Mouse (Mus musculus): ENCODE results near the gene Hist1h2aa.

DNA sequence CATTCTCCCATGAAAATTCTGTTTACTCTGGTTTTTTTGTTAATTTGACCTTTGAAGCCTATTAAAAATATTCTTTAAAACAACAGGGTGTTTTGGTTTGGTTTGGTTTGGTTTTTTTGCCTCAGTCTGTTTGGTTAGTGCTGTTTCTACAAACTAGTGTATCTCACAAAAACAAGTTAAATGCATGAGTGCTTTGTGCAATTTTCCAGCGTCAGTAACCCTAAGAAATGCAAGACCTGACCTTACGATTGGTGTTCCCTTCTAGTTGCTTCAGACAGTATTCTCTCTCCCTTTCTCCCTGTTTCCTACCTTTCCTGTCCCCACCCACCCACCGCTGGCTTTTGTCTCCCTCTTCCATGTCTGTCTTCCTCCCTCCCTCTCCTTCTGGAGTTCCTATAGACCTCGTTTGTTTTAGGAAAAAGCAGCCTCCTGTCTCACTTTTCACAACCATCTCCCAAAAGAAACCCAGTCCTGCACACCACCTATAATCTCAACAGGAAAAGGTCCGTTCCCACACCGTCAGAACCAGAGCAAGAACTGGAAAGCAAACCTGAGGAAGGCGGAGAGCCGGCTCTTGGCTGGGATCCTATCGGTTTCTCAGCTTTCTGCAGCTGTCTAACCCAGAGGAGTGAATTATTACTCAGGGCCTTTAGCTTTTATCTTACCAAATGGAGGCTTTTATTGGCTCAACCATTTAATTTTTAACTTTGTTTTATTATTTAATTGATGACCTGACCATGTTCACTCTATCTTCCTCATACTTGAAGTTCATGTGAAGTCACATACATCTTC is 19.7 kb upstream of the Hist1h2aa start, which contains the start of gene Slc17a4:
- TF ChIP-seq CTCF (IDR thresholded peaks at IDR 0.05; ENCODE audit: extremely low read depth, insufficient read depth, insufficient read length, insufficient replicate concordance) (no peak), POLR2A (IDR thresholded peaks at IDR 0.05; ENCODE audit: low read depth, low read length) (no peak)
